Mouse (Mus musculus): ENCODE measurements around the gene Klf16. TPM values are rescaled to one million over a fixed set of nuclear protein-coding genes. Genes with fewer than 3 reads are reported as not detected.
A peak's percentile ranks its signal among the peaks of the same experiment; 100 is the strongest.

The Klf16 gene
- total RNA-seq, 1 experiment: 23.5 TPM

DNA sequence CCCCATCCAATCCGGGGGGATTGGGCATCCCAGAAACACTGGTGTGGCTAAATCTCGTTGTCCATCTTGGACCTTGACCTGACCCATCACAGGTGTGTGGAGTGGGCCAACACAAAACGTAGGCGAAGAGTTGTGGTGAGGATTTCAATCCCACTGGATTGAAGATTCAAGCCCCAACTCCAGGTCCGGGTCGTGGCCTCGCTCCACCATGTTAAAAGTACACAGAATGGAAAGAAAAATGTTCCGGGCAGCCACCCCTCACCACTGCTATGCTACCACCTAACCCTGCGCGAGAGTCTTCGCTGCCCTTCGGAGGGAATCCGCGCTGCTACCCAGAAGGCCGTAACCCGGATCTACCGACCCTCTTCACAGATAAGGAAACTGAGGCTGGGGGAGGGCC is 1.2 kb downstream of the Klf16 start:
- Histone ChIP-seq H3K4me1 (ENCODE audit: control insufficient read depth in 2 of 2, insufficient read depth in 2 of 2, low read length in 2 of 2, poor library complexity in 1 of 2) (peaks cover 7 to 41% of the 10 kb centered on the region in 2 experiments), H3K9ac (ENCODE audit: insufficient read depth, low read depth, low read length, poor library complexity, severe bottlenecking) (peak overlapping the region; percentile 95), H3K4me3 (ENCODE audit: insufficient read depth in 1 of 2, low read depth in 1 of 2, low read length in 2 of 2, poor library complexity in 1 of 2, severe bottlenecking in 1 of 2) (peak overlapping the region; percentile 96), H3K36me3 (ENCODE audit: control insufficient read depth, insufficient read depth, low read length, poor library complexity, severe bottlenecking) (0 out of 2 replicates have a peak, but pooled peaks cover 2% of the 10 kb centered on the region), H3K27ac (ENCODE audit: insufficient read depth, low read depth, low read length, poor library complexity, severe bottlenecking) (peak overlapping the region; percentile 83; the same call in 1 of the 2 replicates), H3K9me3 (ENCODE audit: control insufficient read depth, insufficient read depth, low read depth, low read length) (no peaks in the 10 kb centered on the region)
- no peak for DNase-seq (ENCODE audit: low read depth, low spot score)
- TF ChIP-seq ZC3H11A (IDR thresholded peaks at IDR 0.05; ENCODE audit: borderline replicate concordance, low read depth, low read length) (no peak), HCFC1 (IDR thresholded peaks at IDR 0.05; ENCODE audit: borderline replicate concordance, insufficient read depth, low read length) (no peak), MAFK (IDR thresholded peaks at IDR 0.05; ENCODE audit: insufficient read depth, low read depth, low read length) (no peak), CHD2 (IDR thresholded peaks at IDR 0.05; ENCODE audit: low read depth, low read length) (no peak), ZNF384 (IDR thresholded peaks at IDR 0.05; ENCODE audit: low read depth, low read length) (no peak)
- in situ Hi-C loops (cut with MboI; ENCODE audit: low sequenced_read_pairs in 2 of 2, unreplicated experiment in 2 of 2): no loop called here

DNA sequence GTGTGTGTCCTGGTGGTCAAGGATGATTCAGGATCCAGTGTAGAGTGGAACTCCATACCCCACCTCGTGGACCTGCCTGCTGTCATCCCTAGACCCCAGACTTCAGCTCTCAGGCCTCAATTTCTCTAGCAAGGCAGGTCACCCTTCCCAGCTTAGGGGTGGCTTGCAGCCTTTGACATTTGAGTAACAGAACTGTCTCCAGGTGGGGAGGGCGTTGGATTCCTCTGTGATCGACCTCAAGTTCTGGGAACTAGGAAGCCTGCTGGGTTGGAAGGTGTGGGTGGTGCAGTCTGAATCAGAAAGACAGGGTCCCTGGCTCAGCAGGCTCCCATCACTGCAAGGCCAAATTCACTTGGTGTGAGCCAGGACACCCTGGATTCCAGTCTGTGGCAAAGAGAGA is 2.2 kb downstream of the Klf16 start:
- Histone ChIP-seq H3K9ac (ENCODE audit: insufficient read depth, low read depth, low read length, poor library complexity, severe bottlenecking) (peak overlapping the region; percentile 95; the same call in 1 of the 2 replicates), H3K9me3 (ENCODE audit: control insufficient read depth, insufficient read depth, low read depth, low read length) (no peaks in the 10 kb centered on the region), H3K4me3 (ENCODE audit: insufficient read depth in 1 of 2, low read depth in 1 of 2, low read length in 2 of 2, poor library complexity in 1 of 2, severe bottlenecking in 1 of 2) (peak overlapping the region in 1 of 2 experiments; percentile 96; a peak in 2 of 4 replicates), H3K36me3 (ENCODE audit: control insufficient read depth, insufficient read depth, low read length, poor library complexity, severe bottlenecking) (0 out of 2 replicates have a peak, but pooled peaks cover 2% of the 10 kb centered on the region), H3K4me1 (ENCODE audit: control insufficient read depth in 2 of 2, insufficient read depth in 2 of 2, low read length in 2 of 2, poor library complexity in 1 of 2) (peaks cover 7 to 50% of the 10 kb centered on the region in 2 experiments), H3K27ac (ENCODE audit: insufficient read depth, low read depth, low read length, poor library complexity, severe bottlenecking) (no peak overlapping the region)
- TF ChIP-seq MAFK (IDR thresholded peaks at IDR 0.05; ENCODE audit: insufficient read depth, low read depth, low read length) (no peak), ZC3H11A (IDR thresholded peaks at IDR 0.05; ENCODE audit: borderline replicate concordance, low read depth, low read length) (no peak), CHD2 (IDR thresholded peaks at IDR 0.05; ENCODE audit: low read depth, low read length) (no peak), HCFC1 (IDR thresholded peaks at IDR 0.05; ENCODE audit: borderline replicate concordance, insufficient read depth, low read length) (no peak), ZNF384 (IDR thresholded peaks at IDR 0.05; ENCODE audit: low read depth, low read length) (no peak)
- in situ Hi-C loops (cut with MboI; ENCODE audit: low sequenced_read_pairs in 2 of 2, unreplicated experiment in 2 of 2): no loop called here
- DNase-seq (ENCODE audit: low read depth, low spot score): no peak

DNA sequence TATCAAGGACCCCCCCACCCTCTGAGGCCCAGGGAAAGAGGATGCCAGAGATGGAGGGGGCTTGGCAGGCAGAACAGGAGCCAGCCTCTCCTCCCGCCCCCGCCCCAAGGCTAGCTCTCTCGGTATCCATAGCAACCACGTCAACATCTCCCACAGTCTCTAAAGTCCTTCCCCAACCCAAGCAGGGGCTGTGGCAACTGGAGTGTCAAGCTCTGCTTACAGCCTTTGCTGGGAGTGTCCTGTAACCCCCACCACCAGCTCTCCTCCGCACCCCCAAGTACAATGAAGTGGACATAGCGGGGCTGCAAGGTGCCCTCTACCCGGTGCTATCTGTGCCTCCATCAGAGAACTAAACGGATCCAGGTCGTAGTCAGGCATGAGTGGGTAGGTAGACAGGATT is 3.2 kb downstream of the Klf16 start:
- peaks cover 12 to 58% of the 10 kb centered on the region in 2 experiments for H3K4me1 ChIP-seq (ENCODE audit: control insufficient read depth in 2 of 2, insufficient read depth in 2 of 2, low read length in 2 of 2, poor library complexity in 1 of 2)
- in situ Hi-C loops (cut with MboI; ENCODE audit: low sequenced_read_pairs in 2 of 2, unreplicated experiment in 2 of 2): no loop called here
- H3K36me3 ChIP-seq (ENCODE audit: control insufficient read depth, insufficient read depth, low read length, poor library complexity, severe bottlenecking): peaks cover 2% of the 10 kb centered on the region; the same call in 1 of the 2 replicates
- no peak overlapping the region for H3K27ac ChIP-seq (ENCODE audit: insufficient read depth, low read depth, low read length, poor library complexity, severe bottlenecking)
- no peak overlapping the region for H3K4me3 ChIP-seq (ENCODE audit: insufficient read depth in 1 of 2, low read depth in 1 of 2, low read length in 2 of 2, poor library complexity in 1 of 2, severe bottlenecking in 1 of 2)
- no peak overlapping the region for H3K9ac ChIP-seq (ENCODE audit: insufficient read depth, low read depth, low read length, poor library complexity, severe bottlenecking)
- TF ChIP-seq MAFK (IDR thresholded peaks at IDR 0.05; ENCODE audit: insufficient read depth, low read depth, low read length): no peak
- no peak for TF ChIP-seq CHD2 (IDR thresholded peaks at IDR 0.05; ENCODE audit: low read depth, low read length)
- no peak for TF ChIP-seq ZC3H11A (IDR thresholded peaks at IDR 0.05; ENCODE audit: borderline replicate concordance, low read depth, low read length)
- no peak for TF ChIP-seq ZNF384 (IDR thresholded peaks at IDR 0.05; ENCODE audit: low read depth, low read length)
- TF ChIP-seq HCFC1 (IDR thresholded peaks at IDR 0.05; ENCODE audit: borderline replicate concordance, insufficient read depth, low read length): no peak
- no peak for DNase-seq (ENCODE audit: low read depth, low spot score)
- H3K9me3 ChIP-seq (ENCODE audit: control insufficient read depth, insufficient read depth, low read depth, low read length): no peaks in the 10 kb centered on the region

DNA sequence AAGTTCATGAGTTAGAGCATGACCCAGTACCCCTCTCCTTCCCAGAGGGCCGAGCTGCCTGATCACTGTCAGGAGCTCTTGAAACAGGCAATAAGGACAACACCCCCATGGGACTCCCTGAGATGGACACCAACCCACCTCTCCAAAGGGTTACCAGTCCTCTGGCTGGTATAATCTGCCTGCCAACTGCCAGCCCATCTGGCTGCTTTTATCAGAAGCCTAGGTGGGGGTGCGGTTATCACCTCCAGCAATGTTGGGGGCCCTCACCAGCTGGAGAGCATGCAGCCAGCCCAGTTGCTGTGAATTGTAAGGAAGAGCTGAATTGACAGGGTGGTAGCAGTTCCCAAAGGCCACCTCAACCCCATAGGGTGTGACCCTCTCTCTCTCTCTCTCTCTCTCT is 4.6 kb downstream of the Klf16 start:
- in situ Hi-C loops (cut with MboI; ENCODE audit: low sequenced_read_pairs in 2 of 2, unreplicated experiment in 2 of 2): no loop called here
- H3K9ac ChIP-seq (ENCODE audit: insufficient read depth, low read depth, low read length, poor library complexity, severe bottlenecking): no peak overlapping the region
- no peak for DNase-seq (ENCODE audit: low read depth, low spot score)
- H3K4me1 ChIP-seq (ENCODE audit: control insufficient read depth in 2 of 2, insufficient read depth in 2 of 2, low read length in 2 of 2, poor library complexity in 1 of 2): peaks cover 12 to 57% of the 10 kb centered on the region in 2 experiments
- H3K4me3 ChIP-seq (ENCODE audit: insufficient read depth in 1 of 2, low read depth in 1 of 2, low read length in 2 of 2, poor library complexity in 1 of 2, severe bottlenecking in 1 of 2): no peak overlapping the region
- H3K9me3 ChIP-seq (ENCODE audit: control insufficient read depth, insufficient read depth, low read depth, low read length): no peaks in the 10 kb centered on the region
- H3K36me3 ChIP-seq (ENCODE audit: control insufficient read depth, insufficient read depth, low read length, poor library complexity, severe bottlenecking): peaks cover 12% of the 10 kb centered on the region; the same call in 1 of the 2 replicates
- H3K27ac ChIP-seq (ENCODE audit: insufficient read depth, low read depth, low read length, poor library complexity, severe bottlenecking): no peak overlapping the region
- TF ChIP-seq ZNF384 (IDR thresholded peaks at IDR 0.05; ENCODE audit: low read depth, low read length): no peak
- TF ChIP-seq MAFK (IDR thresholded peaks at IDR 0.05; ENCODE audit: insufficient read depth, low read depth, low read length): no peak
- no peak for TF ChIP-seq HCFC1 (IDR thresholded peaks at IDR 0.05; ENCODE audit: borderline replicate concordance, insufficient read depth, low read length)
- no peak for TF ChIP-seq CHD2 (IDR thresholded peaks at IDR 0.05; ENCODE audit: low read depth, low read length)
- no peak for TF ChIP-seq ZC3H11A (IDR thresholded peaks at IDR 0.05; ENCODE audit: borderline replicate concordance, low read depth, low read length)
